Mouse (Mus musculus): Measurements from ENCODE around the gene Elane. TPM values are rescaled to one million over a fixed set of nuclear protein-coding genes. Genes with fewer than 3 reads are reported as not detected.

Elane gene
- polyA plus RNA-seq, 1 experiment from 2014 or later: 0.64 TPM

Small RNA genes within 50 kb of the gene (microRNA-seq; reads per million reads assigned to microRNA genes)
- not detected for gene Mir6910 (ENCODE audit: borderline number of aligned reads)

Other genes with a start within 250 kb of the Elane start
- gene Shc2, start 248.3 kb upstream of the Elane start, polyA plus RNA-seq (2014; fragmentation: Nextera tagmentation; extraction: Ambion mirVana): 11.3 and 11.4 TPM in 2 replicates
- gene Odf3l2, start 240.5 kb upstream of the Elane start, polyA plus RNA-seq (2014; fragmentation: Nextera tagmentation; extraction: Ambion mirVana): not detected in 2 replicates
- gene Madcam1, start 221.7 kb upstream of the Elane start, polyA plus RNA-seq (2014; fragmentation: Nextera tagmentation; extraction: Ambion mirVana): 8.5 and 11.6 TPM in 2 replicates
- gene Tpgs1, start 216.9 kb upstream of the Elane start, polyA plus RNA-seq (2014; fragmentation: Nextera tagmentation; extraction: Ambion mirVana): 58.7 and 65.3 TPM in 2 replicates
- 106 TPM in 2 replicates for gene Cdc34, start 204.1 kb upstream of the Elane start, polyA plus RNA-seq (2014; fragmentation: Nextera tagmentation; extraction: Ambion mirVana)
- gene Gzmm, start 197.2 kb upstream of the Elane start, polyA plus RNA-seq (2014; fragmentation: Nextera tagmentation; extraction: Ambion mirVana): 0.31 and 0.51 TPM in 2 replicates
- 846 and 847 TPM in 2 replicates for gene Bsg, start 181.8 kb upstream of the Elane start, polyA plus RNA-seq (2014; fragmentation: Nextera tagmentation; extraction: Ambion mirVana)
- gene Hcn2, start 169.6 kb upstream of the Elane start, polyA plus RNA-seq (2014; fragmentation: Nextera tagmentation; extraction: Ambion mirVana): 0.15 and 0.20 TPM in 2 replicates
- gene Polrmt, start 139.7 kb upstream of the Elane start, polyA plus RNA-seq (2014; fragmentation: Nextera tagmentation; extraction: Ambion mirVana): 32.5 and 33.6 TPM in 2 replicates
- gene Fgf22, start 131.2 kb upstream of the Elane start, polyA plus RNA-seq (2014; fragmentation: Nextera tagmentation; extraction: Ambion mirVana): 0.35 and 0.38 TPM in 2 replicates
- gene Rnf126, start 119.3 kb upstream of the Elane start, polyA plus RNA-seq (2014; fragmentation: Nextera tagmentation; extraction: Ambion mirVana): 77.5 and 78.9 TPM in 2 replicates
- gene Fstl3, start 109.0 kb upstream of the Elane start, polyA plus RNA-seq (2014; fragmentation: Nextera tagmentation; extraction: Ambion mirVana): 8.3 and 10.7 TPM in 2 replicates
- gene Prss57, start 95.3 kb upstream of the Elane start, polyA plus RNA-seq (2014; fragmentation: Nextera tagmentation; extraction: Ambion mirVana): 0.16 TPM in 1 of 2 replicates, not detected in the other
- 62.5 and 75.4 TPM in 2 replicates for gene Palm, start 92.7 kb upstream of the Elane start, polyA plus RNA-seq (2014; fragmentation: Nextera tagmentation; extraction: Ambion mirVana)
- 2.3 and 3.9 TPM in 2 replicates for gene Misp, start 65.3 kb upstream of the Elane start, polyA plus RNA-seq (2014; fragmentation: Nextera tagmentation; extraction: Ambion mirVana)
- gene Ptbp1, start 31.8 kb upstream of the Elane start, polyA plus RNA-seq (2014; fragmentation: Nextera tagmentation; extraction: Ambion mirVana): 198 and 254 TPM in 2 replicates
- 4.1 and 6.7 TPM in 2 replicates for gene Prtn3, start 11.8 kb upstream of the Elane start, polyA plus RNA-seq (2014; fragmentation: Nextera tagmentation; extraction: Ambion mirVana)
- 32.4 and 50.2 TPM in 2 replicates for gene Plppr3, start 11.6 kb upstream of the Elane start, polyA plus RNA-seq (2014; fragmentation: Nextera tagmentation; extraction: Ambion mirVana)
- gene Cfd, start 4.6 kb downstream of the Elane start, polyA plus RNA-seq (2014; fragmentation: Nextera tagmentation; extraction: Ambion mirVana): 0.22 TPM in 1 of 2 replicates, not detected in the other
- gene Med16, start 22.7 kb downstream of the Elane start, polyA plus RNA-seq (2014; fragmentation: Nextera tagmentation; extraction: Ambion mirVana): 33.7 and 40.2 TPM in 2 replicates
- 4.1 and 6.7 TPM in 2 replicates for gene Gm26602, start 24.6 kb downstream of the Elane start, polyA plus RNA-seq (2014; fragmentation: Nextera tagmentation; extraction: Ambion mirVana)
- 0.56 and 0.58 TPM in 2 replicates for gene Kiss1r, start 30.7 kb downstream of the Elane start, polyA plus RNA-seq (2014; fragmentation: Nextera tagmentation; extraction: Ambion mirVana)
- gene R3hdm4, start 35.0 kb downstream of the Elane start, polyA plus RNA-seq (2014; fragmentation: Nextera tagmentation; extraction: Ambion mirVana): 114 and 124 TPM in 2 replicates
- 3.1 and 3.5 TPM in 2 replicates for gene Arid3a, start 40.8 kb downstream of the Elane start, polyA plus RNA-seq (2014; fragmentation: Nextera tagmentation; extraction: Ambion mirVana)
- gene Wdr18, start 73.9 kb downstream of the Elane start, polyA plus RNA-seq (2014; fragmentation: Nextera tagmentation; extraction: Ambion mirVana): 97.4 and 100 TPM in 2 replicates
- gene Grin3b, start 84.5 kb downstream of the Elane start, polyA plus RNA-seq (2014; fragmentation: Nextera tagmentation; extraction: Ambion mirVana): 0.37 and 0.56 TPM in 2 replicates
- 20.6 and 22.3 TPM in 2 replicates for gene Tmem259, start 98.1 kb downstream of the Elane start, polyA plus RNA-seq (2014; fragmentation: Nextera tagmentation; extraction: Ambion mirVana)
- 293 and 304 TPM in 2 replicates for gene Cnn2, start 102.3 kb downstream of the Elane start, polyA plus RNA-seq (2014; fragmentation: Nextera tagmentation; extraction: Ambion mirVana)
- 2.5 and 2.8 TPM in 2 replicates for gene Abca7, start 110.2 kb downstream of the Elane start, polyA plus RNA-seq (2014; fragmentation: Nextera tagmentation; extraction: Ambion mirVana)
- 4.4 and 6.4 TPM in 2 replicates for gene Arhgap45, start 130.4 kb downstream of the Elane start, polyA plus RNA-seq (2014; fragmentation: Nextera tagmentation; extraction: Ambion mirVana)
- gene Polr2e, start 153.5 kb downstream of the Elane start, polyA plus RNA-seq (2014; fragmentation: Nextera tagmentation; extraction: Ambion mirVana): 207 and 227 TPM in 2 replicates
- 505 and 517 TPM in 2 replicates for gene Gpx4, start 160.9 kb downstream of the Elane start, polyA plus RNA-seq (2014; fragmentation: Nextera tagmentation; extraction: Ambion mirVana)
- gene Sbno2, start 219.3 kb downstream of the Elane start, polyA plus RNA-seq (2014; fragmentation: Nextera tagmentation; extraction: Ambion mirVana): 12.8 and 14.1 TPM in 2 replicates
- gene Stk11, start 229.6 kb downstream of the Elane start, polyA plus RNA-seq (2014; fragmentation: Nextera tagmentation; extraction: Ambion mirVana): 32.6 and 32.7 TPM in 2 replicates

Measured in embryonic facial prominence, embryonic 14.5 days (tissue).